Mouse (Mus musculus) liver, embryonic 11.5 days (tissue): ENCODE measurements around the gene Elobl. TPM values are rescaled to one million over a fixed set of nuclear protein-coding genes. Genes with fewer than 3 reads are reported as not detected.
"Not testable (repeated sequence)": the region's sequence is repeated elsewhere in the genome, so short reads cannot be mapped to it uniquely, and the experiment has no call there.

ENCODE experiments used
- ATAC-seq: fragments of 200-750 bp; cut with Nextera tagmentation; replicated peaks from 2 replicates; pipeline ENCODE4 v1.8.0; 2017; ENCODE audit warnings: moderate number of reproducible peaks, mild to moderate bottlenecking, moderate TSS enrichment, moderate library complexity; ENCODE audit not compliant: low FRiP score
- DNase-seq: peaks from one replicate; pipeline ENCODE4 v3.0.0-alpha.2; 2017; ENCODE audit warnings: low spot score
- H3K27ac ChIP-seq: fragments of 300-500 bp; sonication (generic); 2 replicates; pipeline ENCODE4 v1.5.1; 2014; ENCODE audit warnings: mild to moderate bottlenecking, low read depth, low read length, control low read depth
- H3K27me3 ChIP-seq: fragments of 300-500 bp; sonication (generic); replicated peaks from 2 replicates; pipeline ENCODE4 v1.6.1; 2014; ENCODE audit warnings: low read length, mixed read lengths; ENCODE audit not compliant: control insufficient read depth, insufficient read depth
- H3K36me3 ChIP-seq: fragments of 300-500 bp; sonication (generic); 2 replicates; pipeline ENCODE4 v1.6.1; 2014; ENCODE audit warnings: mild to moderate bottlenecking, low read length, moderate library complexity, mixed read lengths; ENCODE audit not compliant: control insufficient read depth, insufficient read depth
- H3K4me1 ChIP-seq: fragments of 300-500 bp; sonication (generic); replicated peaks from 2 replicates; pipeline ENCODE4 v1.6.1; 2014; ENCODE audit warnings: low read length, mixed read lengths; ENCODE audit not compliant: control insufficient read depth, insufficient read depth
- H3K4me2 ChIP-seq: fragments of 300-500 bp; sonication (generic); 2 replicates; pipeline ENCODE4 v1.6.1; 2014; ENCODE audit warnings: mild to moderate bottlenecking, control low read depth, moderate library complexity
- H3K4me3 ChIP-seq: fragments of 300-500 bp; sonication (generic); 2 replicates; pipeline ENCODE4 v1.5.1; 2014; ENCODE audit warnings: low read depth, low read length, control low read depth
- H3K9ac ChIP-seq: fragments of 300-500 bp; sonication (generic); 2 replicates; pipeline ENCODE4 v1.6.1; 2014; ENCODE audit warnings: low read depth, low read length, control low read depth
- H3K9me3 ChIP-seq: fragments of 300-500 bp; sonication (generic); 2 replicates; pipeline ENCODE4 v1.6.1; 2016; ENCODE audit warnings: low read length, inconsistent platforms, mixed read lengths; ENCODE audit not compliant: control insufficient read depth
- WGBS: fragments of 180-500 bp; shearing (Covaris S2); extraction: QIAGEN DNeasy Blood & Tissue Kit; methylation state at CpG from one replicate; pipeline ENCODE4 v1.1.7; 2014; 5-methylcytosine and 5-hydroxymethylcytosine counted together
- polyA plus RNA-seq: library from polyadenylated mRNA; unstranded; fragments of >200 nt; fragmentation: Nextera tagmentation; extraction: Ambion mirVana; gene quantifications from 2 replicates; pipeline ENCODE4 v1.2.1, GENCODE M21; 2014

Gene Elobl
- polyA plus RNA-seq, 1 experiment from 2014 or later, result not detected

- Histone ChIP-seq H3K27ac (peak overlapping the region; percentile 87), H3K9ac (peak overlapping the region; percentile 46), H3K9me3 (no peaks in the 10 kb centered on the region), H3K4me3 (peak overlapping the region; percentile 28), H3K36me3 (peaks cover 14% of the 10 kb centered on the region; the same call in 1 of the 2 replicates), H3K27me3 (no peaks in the 10 kb centered on the region), H3K4me2 (peak overlapping the region; percentile 78), H3K4me1 (peaks cover 19% of the 10 kb centered on the region)
- ATAC-seq (no peak), DNase-seq (no peak)
- 76% methylated on average over 5 of the region's 5 CpGs for WGBS
Observed at GRCm38 (mm10) chr11:89002621-89003020, 35.9 kb upstream of the Elobl start.

GRCm38 (mm10) chr11:89002068-89002467, 35.3 kb upstream of the Elobl start:
- ATAC-seq (no peak), DNase-seq (no peak)
- no peaks in the 10 kb centered on the region for H3K27me3 ChIP-seq
- peaks cover 19% of the 10 kb centered on the region for H3K4me1 ChIP-seq
- H3K4me3 ChIP-seq, result no peak overlapping the region; the same call in 1 of the 2 replicates
- peak overlapping the region; percentile 78 for H3K4me2 ChIP-seq
- no peaks in the 10 kb centered on the region for H3K9me3 ChIP-seq
- H3K27ac ChIP-seq, result peak overlapping the region; percentile 35; the same call in 1 of the 2 replicates
- WGBS, result 80% methylated on average over 5 of the region's 5 CpGs
- peaks cover 11% of the 10 kb centered on the region; the same call in 1 of the 2 replicates for H3K36me3 ChIP-seq
- H3K9ac ChIP-seq, result 0 out of 2 replicates have a peak overlapping the region, but pooled peaks have one; percentile 37

GRCm38 (mm10) chr11:89001569-89001968, 34.8 kb upstream of the Elobl start:
- no peak for ATAC-seq
- Histone ChIP-seq H3K9ac (peak overlapping the region; percentile 97; the same call in 1 of the 2 replicates), H3K4me1 (peaks cover 19% of the 10 kb centered on the region), H3K9me3 (no peaks in the 10 kb centered on the region), H3K36me3 (peaks cover 9% of the 10 kb centered on the region; the same call in 1 of the 2 replicates), H3K27me3 (no peaks in the 10 kb centered on the region), H3K4me2 (peak overlapping the region; percentile 78), H3K4me3 (peak overlapping the region; percentile 94), H3K27ac (no peak overlapping the region)
- DNase-seq, result no peak
- 88% methylated on average over 7 of the region's 7 CpGs for WGBS

- H3K36me3 ChIP-seq, result peaks cover 3% of the 10 kb centered on the region; the same call in 1 of the 2 replicates
- ATAC-seq, result no peak
- H3K27ac ChIP-seq, result peak overlapping the region; percentile 16; the same call in 1 of the 2 replicates
- H3K4me3 ChIP-seq, result peak overlapping the region; percentile 94
- DNase-seq, result no peak
- no peaks in the 10 kb centered on the region for H3K9me3 ChIP-seq
- H3K27me3 ChIP-seq, result no peaks in the 10 kb centered on the region
- H3K4me1 ChIP-seq, result peaks cover 19% of the 10 kb centered on the region
- peak overlapping the region; percentile 78 for H3K4me2 ChIP-seq
- H3K9ac ChIP-seq, result peak overlapping the region; percentile 97
Observed at GRCm38 (mm10) chr11:89000527-89000819, 33.7 kb upstream of the Elobl start.

- H3K4me1 ChIP-seq, result peaks cover 19% of the 10 kb centered on the region
- peak; percentile 37 for ATAC-seq
- WGBS, result 14% methylated on average over 33 of the region's 33 CpGs
Observed at GRCm38 (mm10) chr11:88999723-89000526, 33.2 kb upstream of the Elobl start.

GRCm38 (mm10) chr11:88998974-88999722, 32.4 kb upstream of the Elobl start, which contains the start of gene Trim25:
TSS of gene Trim25 (plus strand) at chr11:88999376.
- WGBS, result 1% methylated on average over 48 of the region's 48 CpGs
- peak; percentile 92 for ATAC-seq
- no peaks in the 10 kb centered on the region for H3K9me3 ChIP-seq
- peaks cover 3% of the 10 kb centered on the region; the same call in 1 of the 2 replicates for H3K36me3 ChIP-seq
- H3K4me1 ChIP-seq, result peaks cover 19% of the 10 kb centered on the region
- peak within 1 kb of the TSS; percentile 97 for H3K9ac ChIP-seq
- H3K27me3 ChIP-seq, result no peaks in the 10 kb centered on the region
- peak within 1 kb of the TSS; percentile 84 for H3K27ac ChIP-seq
- H3K4me2 ChIP-seq, result peak within 1 kb of the TSS; percentile 78
- H3K4me3 ChIP-seq, result peak within 1 kb of the TSS; percentile 94
- DNase-seq, result peak; percentile 87

More at GRCm38 (mm10) chr11:88999723-89000526, 33.2 kb upstream of the Elobl start:
- Histone ChIP-seq H3K4me3 (peak overlapping the region; percentile 94), H3K36me3 (peaks cover 3% of the 10 kb centered on the region; the same call in 1 of the 2 replicates), H3K9ac (peak overlapping the region; percentile 97), H3K4me2 (peak overlapping the region; percentile 78), H3K9me3 (no peaks in the 10 kb centered on the region), H3K27ac (peak overlapping the region; percentile 84), H3K27me3 (no peaks in the 10 kb centered on the region)
- peak; percentile 61 for DNase-seq

GRCm38 (mm10) chr11:88998406-88998805, 31.7 kb upstream of the Elobl start:
- DNase-seq (no peak), ATAC-seq (no peak)
- Histone ChIP-seq H3K9me3 (no peaks in the 10 kb centered on the region), H3K4me2 (peak overlapping the region; percentile 78), H3K4me3 (peak overlapping the region; percentile 94), H3K4me1 (peaks cover 19% of the 10 kb centered on the region), H3K27me3 (no peaks in the 10 kb centered on the region), H3K9ac (peak overlapping the region; percentile 97; the same call in 1 of the 2 replicates), H3K27ac (no peak overlapping the region), H3K36me3 (peaks cover 3% of the 10 kb centered on the region; the same call in 1 of the 2 replicates)
- WGBS, result 24% methylated on average over 3 of the region's 3 CpGs

GRCm38 (mm10) chr11:88997343-88997742, 30.6 kb upstream of the Elobl start:
- not testable (repeated sequence) for H3K4me3 ChIP-seq, DNase-seq, H3K27ac ChIP-seq, H3K4me2 ChIP-seq, ATAC-seq, H3K4me1 ChIP-seq, H3K27me3 ChIP-seq, H3K36me3 ChIP-seq, H3K9me3 ChIP-seq, H3K9ac ChIP-seq
- WGBS, result 72% methylated on average over 5 of the region's 5 CpGs
